Mouse (Mus musculus) thymus, adult 2 months (tissue): ENCODE data around the gene Gal.

ENCODE experiments used
- CTCF ChIP-seq: fragments of 200-500 bp; IDR thresholded peaks from 2 replicates; pipeline ENCODE4 v1.5.1; 2012; ENCODE audit warnings: mild to moderate bottlenecking, control low read depth, low read length, moderate library complexity, borderline replicate concordance; ENCODE audit not compliant: control insufficient read depth, poor library complexity, insufficient read depth; ENCODE audit errors: extremely low read depth
- POLR2A ChIP-seq: fragments of 200-500 bp; IDR thresholded peaks from 2 replicates; pipeline ENCODE4 v1.6.1; 2012; ENCODE audit warnings: mild to moderate bottlenecking, low read length, control low read depth, moderate library complexity; ENCODE audit not compliant: control insufficient read depth, poor library complexity, insufficient read depth; ENCODE audit errors: extremely low read depth

DNA sequence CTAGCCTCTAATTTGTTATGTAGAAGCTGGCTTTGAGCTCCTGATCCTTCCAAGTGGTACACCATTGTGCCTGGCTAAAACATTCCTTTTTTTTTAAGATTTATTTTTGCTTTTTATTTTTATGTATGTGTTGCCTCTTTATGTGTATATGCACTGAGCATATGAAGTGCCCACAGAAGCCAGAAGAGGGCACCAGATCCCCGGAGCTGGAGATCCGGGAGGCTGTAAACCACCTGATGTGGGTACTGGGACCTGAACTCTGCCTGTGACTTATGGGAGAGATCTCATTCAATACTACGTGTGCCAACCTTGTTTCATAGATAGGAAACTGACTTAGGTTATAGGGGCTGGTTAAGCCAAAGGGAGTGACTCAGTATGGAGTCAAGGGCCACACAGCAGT is 46.1 kb downstream of the Gal start:
- no peak for TF ChIP-seq CTCF
- no peak for TF ChIP-seq POLR2A
